Mouse (Mus musculus): ENCODE data around the gene Mlst8. TPM values are rescaled to one million over a fixed set of nuclear protein-coding genes. Genes with fewer than 3 reads are reported as not detected.

The Mlst8 gene
- total RNA-seq (2023) = 35.2 and 41.1 TPM in 2 replicates

DNA sequence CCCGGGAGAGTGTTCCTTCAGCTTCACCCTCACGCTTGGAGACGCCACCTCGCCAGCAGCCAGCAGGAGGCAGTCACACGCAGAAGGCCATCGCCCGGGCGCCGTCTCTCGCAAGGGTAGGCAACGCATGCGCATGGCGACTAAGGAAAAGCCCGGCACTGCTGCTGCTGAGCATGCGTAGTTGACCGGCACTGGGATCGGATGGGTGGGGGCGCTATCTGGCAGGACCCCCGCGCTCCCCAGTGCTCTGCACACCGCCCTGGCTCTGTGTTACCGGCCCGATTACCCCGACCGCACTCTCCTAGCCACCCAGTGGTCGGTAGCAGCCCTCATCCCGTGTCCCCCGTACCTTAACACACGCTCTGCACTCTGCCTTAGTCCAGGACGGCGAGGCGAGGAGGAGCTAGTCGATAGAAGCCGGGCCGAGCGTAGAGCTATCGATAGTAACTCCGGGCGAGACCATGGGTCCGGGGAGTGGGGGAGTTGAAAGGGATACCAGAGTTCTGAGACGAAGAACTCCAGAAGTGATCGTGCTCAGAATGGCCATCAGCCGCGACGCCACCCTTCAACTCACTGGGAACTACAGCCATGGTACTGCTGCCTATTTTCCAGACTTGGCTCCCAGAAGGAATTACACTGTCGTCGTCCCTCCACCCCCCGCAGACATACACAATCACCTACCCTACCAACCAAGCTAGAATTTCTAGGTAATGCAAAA is at the start of gene Mlst8:
Gene Mlst8 (minus strand): TSS at position 416 of the 718 bp plus-strand sequence.

DNA sequence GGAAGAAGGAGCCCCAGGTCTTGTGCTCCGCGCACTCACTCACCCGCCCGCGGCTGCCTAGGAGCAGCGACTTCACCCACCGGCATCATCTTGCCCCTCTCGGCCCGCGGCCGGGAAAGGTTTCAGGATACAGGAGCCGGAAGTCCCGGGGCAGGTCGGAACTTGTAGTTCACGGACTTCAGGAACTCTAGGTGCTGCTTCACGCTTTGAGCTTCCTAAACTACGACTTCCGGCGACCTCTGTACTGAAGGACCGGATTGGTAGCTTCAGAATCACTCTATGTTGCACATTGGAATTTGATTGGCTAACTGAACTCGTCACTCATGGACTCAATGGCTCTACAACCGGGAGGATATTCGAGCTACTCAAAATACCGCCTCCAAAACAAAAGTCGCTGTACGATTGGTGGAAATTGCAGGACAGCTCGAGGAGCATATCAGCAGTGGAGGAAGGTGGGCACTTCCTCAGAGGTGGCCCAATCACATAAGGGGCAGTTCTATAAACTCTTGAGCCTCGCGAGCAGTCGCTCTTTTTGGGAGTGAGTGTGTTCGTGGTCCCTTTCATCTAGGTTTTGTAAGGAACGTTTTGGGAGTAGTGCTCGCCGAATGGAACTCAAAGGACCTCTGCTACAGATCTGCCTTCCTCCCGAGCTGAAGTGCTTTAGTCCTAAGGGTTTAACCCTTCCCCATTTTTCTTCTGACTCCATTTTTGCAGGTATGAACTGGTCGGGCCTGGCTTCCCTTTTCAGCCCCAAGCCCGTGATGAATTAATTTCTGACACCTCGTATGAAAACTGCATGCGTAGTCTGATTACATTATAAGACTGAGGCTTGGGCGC is 49.1 kb upstream of the Mlst8 start, which contains the start of gene Traf7:
Gene Traf7 (minus strand): TSS at position 216 of the 837 bp plus-strand sequence.

DNA sequence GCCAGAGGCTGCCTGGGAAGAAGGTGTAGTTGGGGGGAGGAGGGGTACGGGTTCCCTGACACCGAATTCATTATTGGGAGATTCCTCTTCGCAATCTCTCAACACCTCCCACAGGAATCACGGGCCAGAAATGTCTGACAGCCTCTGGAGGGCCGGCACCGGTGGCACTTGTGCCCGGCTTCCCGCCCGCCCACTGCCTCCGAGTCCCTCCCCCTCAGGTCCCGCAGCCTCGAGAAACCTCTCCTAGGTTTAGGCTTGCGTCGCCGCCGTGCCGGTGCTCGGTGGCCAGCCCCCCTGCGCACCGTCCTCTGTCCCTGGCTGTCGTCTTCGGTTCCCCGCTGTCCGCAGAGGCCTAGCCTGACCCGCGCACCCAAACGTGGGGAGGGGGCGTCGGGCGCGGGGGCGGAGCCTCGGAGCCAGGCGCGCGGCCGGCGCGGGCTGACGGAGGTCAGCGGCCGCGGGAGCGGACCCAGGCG is 9.3 kb upstream of the Mlst8 start, which contains the start of gene Caskin1:
Gene Caskin1 (plus strand): TSS at position 416 of the 476 bp plus-strand sequence.

DNA sequence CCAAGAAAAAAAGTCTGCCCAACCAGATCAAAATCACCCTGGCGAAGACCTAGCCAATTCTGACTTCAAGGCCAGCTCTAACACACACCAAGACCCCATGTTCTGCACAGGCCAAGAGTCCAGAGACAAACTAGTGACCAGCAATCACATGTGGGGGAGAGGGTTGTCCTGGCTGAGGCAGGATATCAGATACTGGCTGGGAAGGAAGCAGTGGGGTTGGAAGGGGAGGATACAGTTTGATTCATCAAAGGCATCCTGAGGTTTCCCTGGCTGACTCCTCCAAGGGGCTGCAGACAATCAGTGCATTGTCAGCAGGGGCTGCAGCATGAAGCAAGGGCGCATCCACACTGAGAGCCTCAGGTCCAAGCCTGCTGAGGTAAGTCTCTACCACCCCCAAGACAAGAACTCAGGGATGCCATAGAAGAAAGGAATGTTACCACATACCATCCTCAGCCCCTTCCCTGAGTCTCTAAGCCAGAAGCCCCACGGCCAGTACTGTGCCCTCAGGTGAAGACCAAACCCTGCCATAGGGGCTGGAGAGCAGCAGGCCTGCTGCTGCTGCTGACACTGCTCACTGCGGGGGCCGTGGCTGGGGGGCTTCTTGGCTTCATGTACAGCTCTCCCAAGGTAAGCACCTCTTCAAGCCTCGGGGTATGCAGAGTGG is 5.1 kb downstream of the Mlst8 start, which contains the start of gene Bricd5:
Gene Bricd5 (plus strand): TSS at position 273 of the 664 bp plus-strand sequence.

DNA sequence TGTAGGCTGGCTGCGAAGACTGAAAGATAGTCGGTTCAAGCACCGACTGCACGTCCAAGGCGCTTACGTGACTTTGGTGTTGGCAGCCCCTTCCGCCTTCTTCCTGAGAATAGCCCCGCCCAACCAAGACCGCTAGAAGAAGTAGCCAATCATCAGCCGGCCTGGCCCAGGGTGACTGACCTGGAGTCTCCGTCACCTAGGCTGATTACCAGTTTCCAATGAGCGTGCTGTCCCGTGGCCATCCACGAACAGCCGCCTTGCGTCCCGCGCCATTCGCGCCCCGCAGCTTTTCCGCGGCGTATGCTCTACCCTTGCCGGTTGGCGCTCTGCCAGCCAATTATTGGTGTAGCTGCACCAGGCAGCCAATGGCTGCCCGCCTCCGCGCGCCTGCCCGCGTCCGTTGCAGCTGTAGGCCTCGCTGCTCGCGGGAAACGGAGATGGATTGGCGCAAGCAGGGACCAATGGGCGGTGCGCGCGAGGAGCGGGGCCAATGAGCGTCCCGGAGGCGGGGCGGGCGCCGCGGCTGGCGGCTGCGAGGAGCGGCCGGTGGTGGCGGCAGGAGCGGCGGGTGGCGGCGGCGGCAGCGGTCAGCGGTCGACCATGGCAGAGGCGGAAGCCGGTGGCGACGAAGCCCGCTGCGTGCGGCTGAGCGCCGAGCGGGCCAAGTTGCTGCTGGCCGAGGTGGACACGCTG is 8.8 kb downstream of the Mlst8 start, which contains the start of the genes E4f1 and Pgp:
Gene E4f1 (minus strand): TSS at position 404 of the 693 bp plus-strand sequence.
Gene Pgp (plus strand): TSS at position 483 of the 693 bp plus-strand sequence.

DNA sequence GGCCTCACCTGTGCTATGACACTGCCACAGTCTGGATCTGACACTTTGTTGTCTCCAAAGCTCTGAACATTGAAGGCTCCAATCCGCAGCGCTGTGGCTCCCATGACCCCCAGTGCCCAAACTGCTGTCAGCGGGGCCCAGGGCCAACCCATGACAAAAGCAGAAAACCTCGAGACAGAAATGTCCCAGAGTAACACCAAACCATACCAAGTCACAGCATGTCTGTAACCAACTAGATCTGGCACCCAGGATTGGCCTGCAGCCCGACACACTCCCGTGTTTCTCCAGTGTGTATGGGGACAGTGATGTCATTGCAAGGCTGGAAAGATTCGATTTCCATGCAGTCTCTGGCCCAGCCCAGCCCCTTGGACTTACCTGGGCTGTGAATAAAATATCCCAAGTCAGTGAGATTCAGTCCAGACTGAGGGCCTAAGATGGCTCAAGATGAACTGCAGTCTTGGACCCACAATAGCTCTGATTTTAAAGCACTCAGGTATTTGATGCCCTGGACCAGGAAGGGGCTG is 36.2 kb downstream of the Mlst8 start, which contains the start of gene Dnase1l2:
Gene Dnase1l2 (minus strand): TSS at position 474 of the 524 bp plus-strand sequence.

DNA sequence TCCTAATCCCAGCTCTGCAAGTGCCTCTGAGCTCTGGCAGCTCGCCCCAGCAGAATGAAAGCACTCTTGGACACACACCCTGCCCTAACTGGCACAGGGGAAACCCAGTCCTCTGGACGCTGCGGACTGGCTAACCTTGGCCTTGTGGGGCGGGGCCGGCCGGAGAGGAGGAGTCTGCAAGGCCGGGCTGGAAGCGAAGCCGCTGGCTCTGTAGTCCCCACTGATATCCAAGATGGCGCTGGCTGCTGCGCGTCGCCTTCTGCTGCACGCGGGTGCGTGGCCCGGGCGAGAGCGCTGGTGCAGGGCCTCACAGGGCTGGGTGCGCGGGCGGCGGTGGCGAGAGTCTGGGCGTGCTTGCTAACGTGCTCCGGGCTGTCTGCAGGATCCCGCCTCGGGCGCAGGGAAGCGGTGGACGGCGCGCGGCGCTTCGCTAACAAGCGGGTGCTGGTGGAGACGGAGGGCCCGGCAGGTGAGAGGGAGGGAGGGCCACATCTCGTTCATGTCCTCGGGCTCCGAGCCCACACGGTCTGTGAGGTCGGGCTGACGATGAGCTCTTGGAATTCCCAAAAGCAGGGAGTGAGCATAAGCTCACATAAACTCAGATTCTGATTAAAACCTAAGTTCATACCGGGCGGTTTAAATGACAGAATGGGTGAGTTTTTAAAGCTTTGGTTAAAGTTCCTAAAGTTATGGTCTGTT is 52.3 kb downstream of the Mlst8 start, which contains the start of gene Eci1:
Gene Eci1 (plus strand): TSS at position 171 of the 699 bp plus-strand sequence.

Other genes with a start within 250 kb of the Mlst8 start
- gene Ccnf, start 227.6 kb downstream of the Mlst8 start, total RNA-seq (2023) = 48.8 and 75.2 TPM in 2 replicates
- 0.14 and 0.35 TPM in 2 replicates for gene Abca17, start 128.0 kb downstream of the Mlst8 start, total RNA-seq (2023)
- gene Abca3, start 127.1 kb downstream of the Mlst8 start, total RNA-seq (2023) = 25.4 and 25.7 TPM in 2 replicates
- gene Rnps1, start 64.5 kb downstream of the Mlst8 start, total RNA-seq (2023) = 61.1 and 89.8 TPM in 2 replicates
- gene Eci1, start 52.4 kb downstream of the Mlst8 start, total RNA-seq (2023) = 9.7 and 10.9 TPM in 2 replicates
- 1.7 and 2.2 TPM in 2 replicates for gene Dnase1l2, start 36.0 kb downstream of the Mlst8 start, total RNA-seq (2023)
- gene E4f1, start 8.8 kb downstream of the Mlst8 start, total RNA-seq (2023) = 40.1 and 46.7 TPM in 2 replicates
- gene Pgp, start 8.7 kb downstream of the Mlst8 start, total RNA-seq (2023) = 21.5 and 26.4 TPM in 2 replicates
- gene Bricd5, start 5.2 kb downstream of the Mlst8 start, total RNA-seq (2023) = 0.98 TPM in 1 of 2 replicates, not detected in the other
- not detected in 2 replicates for gene Caskin1, start 9.5 kb upstream of the Mlst8 start, total RNA-seq (2023)
- 123 and 145 TPM in 2 replicates for gene Traf7, start 48.9 kb upstream of the Mlst8 start, total RNA-seq (2023)
- 0.38 TPM in 1 of 2 replicates, not detected in the other for gene Rab26, start 55.1 kb upstream of the Mlst8 start, total RNA-seq (2023)
- 15.6 and 23.9 TPM in 2 replicates for gene Pkd1, start 70.8 kb upstream of the Mlst8 start, total RNA-seq (2023)
- 41.1 and 43.3 TPM in 2 replicates for gene Tsc2, start 153.6 kb upstream of the Mlst8 start, total RNA-seq (2023)
- gene Nthl1, start 153.6 kb upstream of the Mlst8 start, total RNA-seq (2023) = 0.88 and 1.5 TPM in 2 replicates
- gene Slc9a3r2, start 171.2 kb upstream of the Mlst8 start, total RNA-seq (2023) = 3.0 and 3.3 TPM in 2 replicates
- not detected in 2 replicates for gene Npw, start 179.4 kb upstream of the Mlst8 start, total RNA-seq (2023)
- gene Zfp598, start 190.6 kb upstream of the Mlst8 start, total RNA-seq (2023) = 21.0 and 25.1 TPM in 2 replicates
- gene Syngr3, start 210.9 kb upstream of the Mlst8 start, total RNA-seq (2023) = not detected in 2 replicates
- 3.9 and 4.5 TPM in 2 replicates for gene Gfer, start 217.1 kb upstream of the Mlst8 start, total RNA-seq (2023)
- gene Noxo1, start 217.2 kb upstream of the Mlst8 start, total RNA-seq (2023) = 0.57 and 1.5 TPM in 2 replicates
- gene Tbl3, start 228.6 kb upstream of the Mlst8 start, total RNA-seq (2023) = 9.5 and 12.4 TPM in 2 replicates
- gene Rnf151, start 239.0 kb upstream of the Mlst8 start, total RNA-seq (2023) = not detected in 2 replicates
- 399 and 442 TPM in 2 replicates for gene Rps2, start 239.0 kb upstream of the Mlst8 start, total RNA-seq (2023)
- gene Ndufb10, start 245.4 kb upstream of the Mlst8 start, total RNA-seq (2023) = 61.5 and 73.8 TPM in 2 replicates
- 1.9 and 2.1 TPM in 2 replicates for gene Rpl3l, start 248.7 kb upstream of the Mlst8 start, total RNA-seq (2023)

Data from neutrophil, adult 65 days (primary cell).